Mouse (Mus musculus) fibroblast of lung, adult 2 months (primary cell): ENCODE results near the gene Ly9.

Experiments used
- DNase-seq: peaks from one replicate; pipeline ENCODE4 v3.0.0-alpha.2; 2011; ENCODE audit warnings: low read depth

Gene Ly9

GRCm38 (mm10) chr1:171584584-171584983, 22.6 kb downstream of the Ly9 start:
- DNase-seq, result no peak

GRCm38 (mm10) chr1:171577168-171577567, 30.0 kb downstream of the Ly9 start:
- DNase-seq, result no peak

GRCm38 (mm10) chr1:171568436-171568835, 38.8 kb downstream of the Ly9 start:
- no peak for DNase-seq

- DNase-seq, result no peak
Measured at GRCm38 (mm10) chr1:171566777-171567176, 40.4 kb downstream of the Ly9 start.

- no peak for DNase-seq
Measured at GRCm38 (mm10) chr1:171565888-171566287, 41.3 kb downstream of the Ly9 start.

GRCm38 (mm10) chr1:171564247-171564646, 43.0 kb downstream of the Ly9 start:
- DNase-seq, result no peak

GRCm38 (mm10) chr1:171563042-171563441, 44.2 kb downstream of the Ly9 start:
- no peak for DNase-seq

GRCm38 (mm10) chr1:171561639-171562225, 45.5 kb downstream of the Ly9 start:
- no peak for DNase-seq

GRCm38 (mm10) chr1:171561200-171561599, 46.0 kb downstream of the Ly9 start:
- no peak for DNase-seq

- no peak for DNase-seq
Measured at GRCm38 (mm10) chr1:171560262-171560661, 46.9 kb downstream of the Ly9 start.

- no peak for DNase-seq
Measured at GRCm38 (mm10) chr1:171558898-171559297, 48.3 kb downstream of the Ly9 start, which contains the start of gene Cd244a. TSS of gene Cd244a (plus strand) at chr1:171559193.

GRCm38 (mm10) chr1:171558407-171558806, 48.8 kb downstream of the Ly9 start:
- no peak for DNase-seq

- DNase-seq, result no peak
Measured at GRCm38 (mm10) chr1:171556366-171556765, 50.8 kb downstream of the Ly9 start.

- no peak for DNase-seq
Measured at GRCm38 (mm10) chr1:171553359-171554341, 53.6 kb downstream of the Ly9 start.

GRCm38 (mm10) chr1:171552230-171552629, 55.0 kb downstream of the Ly9 start:
- DNase-seq, result no peak

GRCm38 (mm10) chr1:171551326-171551725, 55.9 kb downstream of the Ly9 start:
- no peak for DNase-seq

- no peak for DNase-seq
Measured at GRCm38 (mm10) chr1:171540694-171541093, 66.5 kb downstream of the Ly9 start.
